Mouse (Mus musculus) liver, adult (tissue): ENCODE measurements around the gene Dnajc1.

Experiments
- GATA4 ChIP-seq: IDR thresholded peaks from 2 replicates; pipeline ENCODE4 v1.6.1; 2014; ENCODE audit warnings: mild to moderate bottlenecking, low read length; ENCODE audit not compliant: insufficient replicate concordance

The Dnajc1 gene

GRCm38 (mm10) chr2:18392331-18393021 is at the start of gene Dnajc1:
Dnajc1 (minus strand) TSS chr2:18392830.
- TF ChIP-seq GATA4, result no peak

DNA sequence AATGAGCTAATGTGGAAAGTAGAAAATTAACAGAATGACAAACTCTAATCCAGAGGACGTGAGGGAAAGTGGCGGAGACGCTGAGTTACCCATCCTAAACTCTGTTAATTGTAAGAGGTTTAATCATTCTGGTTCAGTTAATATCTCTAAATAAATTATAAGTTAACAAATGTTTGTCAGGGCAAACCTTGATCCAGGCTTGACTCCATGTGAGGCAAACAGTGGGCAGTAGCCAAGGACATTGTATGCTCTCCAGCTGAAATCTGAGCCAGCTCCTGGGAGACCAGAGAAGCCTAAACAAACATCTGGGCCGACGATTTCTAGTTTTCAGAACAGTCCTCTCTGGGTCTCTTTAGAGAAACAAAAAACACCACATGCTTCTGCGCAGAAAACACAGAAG is 49.2 kb upstream of the Dnajc1 start:
- no peak for TF ChIP-seq GATA4

- no peak for TF ChIP-seq GATA4
Observed at GRCm38 (mm10) chr2:18415242-18415641, 22.6 kb upstream of the Dnajc1 start.

DNA sequence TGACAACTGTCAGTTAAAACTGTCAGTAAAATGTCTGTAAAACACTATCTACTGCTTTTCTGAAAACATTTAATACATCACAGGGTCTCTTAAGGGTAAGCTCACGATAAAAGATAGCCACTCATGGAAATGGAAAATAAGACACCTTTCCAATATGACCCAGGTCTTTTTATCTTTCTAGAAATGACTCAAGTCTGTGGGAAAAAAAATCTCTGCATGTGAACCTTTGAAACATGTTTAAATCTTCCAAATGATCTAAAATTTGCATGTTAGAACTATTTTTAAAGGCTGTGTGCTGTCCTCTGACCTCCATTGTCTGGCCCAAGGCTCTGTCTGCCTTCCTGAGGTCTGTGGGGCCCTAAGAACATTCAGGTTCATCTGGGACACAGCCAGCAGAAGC is 11.0 kb upstream of the Dnajc1 start:
- TF ChIP-seq GATA4, result no peak

GRCm38 (mm10) chr2:18401771-18402170 is 9.1 kb upstream of the Dnajc1 start:
- TF ChIP-seq GATA4, result peak; percentile 76

- TF ChIP-seq GATA4, result no peak
Observed at GRCm38 (mm10) chr2:18393022-18393519, 441 bp upstream of the Dnajc1 start.

DNA sequence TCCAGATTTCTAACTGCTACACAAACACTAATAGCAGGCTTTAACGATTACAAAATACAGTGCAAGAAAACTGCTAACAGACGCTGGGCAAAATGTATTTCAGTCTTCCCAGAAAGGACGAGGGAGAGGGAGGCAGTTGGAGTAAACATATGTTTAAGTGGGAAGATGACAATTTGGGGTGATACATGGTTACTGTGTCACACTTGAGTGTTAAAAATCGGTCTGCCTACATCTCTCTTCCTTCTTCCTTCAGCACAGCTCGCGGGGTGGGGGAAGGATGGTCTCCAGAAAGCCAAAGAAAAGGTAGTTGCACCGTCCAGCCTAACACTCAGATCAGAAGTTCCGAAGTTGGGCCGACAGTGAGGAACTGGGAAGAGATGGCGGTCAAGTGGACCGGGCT is 769 bp downstream of the Dnajc1 start:
- no peak for TF ChIP-seq GATA4

- TF ChIP-seq GATA4, result no peak
Observed at GRCm38 (mm10) chr2:18389631-18390030, 3.0 kb downstream of the Dnajc1 start.

DNA sequence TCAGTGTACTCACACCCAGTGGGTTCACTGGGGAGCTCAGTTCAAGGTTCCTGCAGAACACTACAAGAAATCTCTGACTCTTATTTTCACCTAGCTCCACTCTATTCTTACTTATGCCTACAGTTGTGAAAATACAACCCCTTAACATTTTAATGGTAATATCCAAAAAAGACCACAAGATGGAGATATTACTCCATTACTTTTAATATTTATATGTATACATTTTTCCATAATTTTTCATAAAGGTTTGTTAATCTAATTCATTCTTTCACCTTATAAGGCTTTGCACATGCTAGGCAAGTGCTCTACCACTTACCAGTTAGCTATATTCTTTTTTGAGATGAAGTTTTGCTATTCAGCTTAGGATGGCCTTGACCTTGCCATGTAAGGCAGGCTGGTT is 11.0 kb downstream of the Dnajc1 start:
- no peak for TF ChIP-seq GATA4

- TF ChIP-seq GATA4, result no peak
Observed at GRCm38 (mm10) chr2:18372400-18373182, 20.0 kb downstream of the Dnajc1 start.

DNA sequence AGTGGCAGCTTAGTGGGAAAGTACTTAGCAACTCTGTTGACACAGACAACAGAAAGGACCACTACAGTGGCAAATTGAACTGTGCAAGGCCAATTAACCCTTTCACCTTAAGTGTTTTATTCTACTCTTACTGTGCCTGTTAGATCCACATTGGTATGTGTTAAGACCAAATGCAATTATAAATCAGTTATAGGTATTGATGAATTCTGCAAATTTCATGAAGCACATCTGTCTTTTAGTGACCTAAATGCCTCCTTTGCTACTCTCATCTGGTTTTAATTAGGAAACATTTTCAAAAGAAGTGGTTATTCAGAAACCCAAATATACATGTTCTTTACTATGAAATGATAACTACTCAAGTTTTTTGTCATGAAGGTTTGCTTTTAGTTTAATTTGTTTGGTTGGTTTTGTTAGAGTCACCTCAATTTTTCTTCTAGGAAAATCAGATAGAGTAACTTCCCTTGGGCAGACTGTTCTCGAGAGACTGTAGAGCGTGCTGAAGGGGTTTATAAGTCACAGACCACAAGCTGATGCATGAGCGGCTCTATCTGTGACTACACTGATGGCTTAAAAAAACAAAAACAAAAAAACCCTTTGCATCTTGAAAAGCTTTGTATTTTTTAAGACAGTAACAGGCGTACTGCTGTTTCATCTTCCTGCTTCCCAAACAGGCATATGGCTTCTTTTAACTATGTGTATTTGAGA is 21.7 kb downstream of the Dnajc1 start:
- no peak for TF ChIP-seq GATA4

DNA sequence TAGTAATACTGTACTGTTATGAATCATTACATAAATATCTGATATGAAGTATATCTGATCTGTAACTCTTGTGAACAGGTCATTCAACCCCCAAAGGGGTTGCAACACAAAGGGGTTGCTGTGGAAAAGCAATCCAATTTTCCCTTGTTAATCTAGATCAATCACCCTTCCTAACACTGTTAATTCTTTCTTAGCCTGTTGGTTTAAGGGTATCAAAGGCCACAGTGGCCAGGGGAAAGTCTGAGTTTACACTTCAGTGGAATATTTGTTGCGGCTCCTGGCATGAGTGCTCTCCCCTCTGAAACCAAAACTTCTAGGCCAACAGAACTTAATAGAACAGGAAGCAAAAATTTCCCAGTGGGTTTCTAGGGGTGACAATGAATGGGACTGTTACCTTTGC is 28.2 kb downstream of the Dnajc1 start:
- TF ChIP-seq GATA4, result peak; percentile 41; the same call in 1 of the 2 replicates

GRCm38 (mm10) chr2:18355293-18355692 is 37.3 kb downstream of the Dnajc1 start:
- no peak for TF ChIP-seq GATA4

GRCm38 (mm10) chr2:18352620-18353019 is 40.0 kb downstream of the Dnajc1 start:
- TF ChIP-seq GATA4, result no peak

GRCm38 (mm10) chr2:18343464-18343863 is 49.2 kb downstream of the Dnajc1 start:
- TF ChIP-seq GATA4, result no peak

DNA sequence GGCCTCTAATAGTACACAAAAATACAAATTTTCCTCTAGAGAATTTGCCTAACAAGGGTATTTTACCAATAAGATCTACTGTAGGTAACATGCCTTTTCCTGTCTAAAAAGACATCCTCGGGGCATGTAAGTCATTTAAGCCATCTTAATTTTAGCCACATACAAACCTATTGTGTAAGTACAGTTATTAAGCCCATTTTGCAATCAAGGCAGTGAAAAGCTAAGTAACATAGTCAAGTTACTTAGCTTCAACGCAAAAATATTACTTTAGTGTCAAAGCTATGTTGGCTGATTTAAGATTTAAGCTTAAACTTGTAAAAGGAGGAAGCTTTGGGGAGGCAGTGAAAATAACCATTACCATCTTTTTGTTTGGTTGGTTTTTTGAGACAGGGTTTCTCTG is 74.0 kb downstream of the Dnajc1 start:
- TF ChIP-seq GATA4, result no peak

GRCm38 (mm10) chr2:18317503-18318281 is 74.9 kb downstream of the Dnajc1 start:
- no peak for TF ChIP-seq GATA4
